ENCODE assay signal across 14 mouse cellular contexts in genomic region chr7:144244203-144244602, GRCm38 (mm10).
"Had no signal": no experiment of that assay in that cellular context is flagged by ENCODE, and none has a peak within 500 bp of the region (broad histone marks: within the 10 kb centered on the region; RNA-seq: fewer than 3 reads in every experiment).

No protein-coding gene starts in this region.

- H3K36me3 ChIP-seq: liver, embryonic 13.5 days; midbrain, embryonic 13.5 days; stomach, embryonic 15.5 days had no signal

- H3K4me2 ChIP-seq: liver, embryonic 13.5 days; lung, embryonic 14.5 days; midbrain, embryonic 13.5 days; stomach, embryonic 15.5 days had no signal

- ATAC-seq: intestine, postnatal 0 days; lung, postnatal 0 days; midbrain, embryonic 13.5 days; midbrain, embryonic 16.5 days had no signal

- H3K27me3 ChIP-seq: liver, embryonic 13.5 days; midbrain, embryonic 13.5 days; stomach, embryonic 15.5 days had no signal

- H3K9ac ChIP-seq: liver, embryonic 13.5 days; lung, embryonic 14.5 days; midbrain, embryonic 13.5 days; stomach, embryonic 15.5 days had no signal

- H3K4me3 ChIP-seq: liver, embryonic 13.5 days; midbrain, embryonic 13.5 days; stomach, embryonic 15.5 days had no signal

- H3K9me3 ChIP-seq: liver, embryonic 13.5 days; midbrain, embryonic 13.5 days; stomach, embryonic 15.5 days had no signal

- DNase-seq: kidney, adult 8-10 months; kidney, postnatal 10 days; kidney, postnatal 36 days; liver, embryonic 13.5 days; lung, embryonic 14.5 days; right cerebral cortex, postnatal 25 days; spleen, adult 18-20 months; thymus, postnatal 36 days had no signal

- H3K27ac ChIP-seq: liver, embryonic 13.5 days; macrophage; midbrain, embryonic 13.5 days; stomach, embryonic 15.5 days had no signal
